Mouse (Mus musculus) heart, embryonic 12.5 days (tissue): Measurements from ENCODE around the gene Rlbp1. TPM values are rescaled to one million over a fixed set of nuclear protein-coding genes. Genes with fewer than 3 reads are reported as not detected.

ENCODE experiments used
- ATAC-seq: fragments of 200-750 bp; cut with Nextera tagmentation; 2 replicates; pipeline ENCODE4 v1.8.0; 2017; ENCODE audit warnings: moderate TSS enrichment, moderate library complexity; ENCODE audit not compliant: insufficient number of reproducible peaks, low FRiP score
- H3K27ac ChIP-seq: fragments of 300-500 bp; sonication (generic); 2 replicates; pipeline ENCODE4 v1.5.1; 2016; ENCODE audit warnings: mild to moderate bottlenecking, moderate library complexity; ENCODE audit not compliant: poor library complexity, severe bottlenecking
- H3K27me3 ChIP-seq: fragments of 300-500 bp; sonication (generic); replicated peaks from 2 replicates; pipeline ENCODE4 v1.6.1; 2016; ENCODE audit warnings: mild to moderate bottlenecking, moderate library complexity
- H3K36me3 ChIP-seq: fragments of 300-500 bp; sonication (generic); 2 replicates; pipeline ENCODE4 v1.6.1; 2016; ENCODE audit warnings: mild to moderate bottlenecking, moderate library complexity
- H3K4me1 ChIP-seq: fragments of 300-500 bp; sonication (generic); replicated peaks from 2 replicates; pipeline ENCODE4 v1.6.1; 2016; ENCODE audit warnings: mild to moderate bottlenecking
- H3K4me2 ChIP-seq: fragments of 300-500 bp; sonication (generic); 2 replicates; pipeline ENCODE4 v1.6.1; 2016; ENCODE audit warnings: mild to moderate bottlenecking, moderate library complexity
- H3K4me3 ChIP-seq: fragments of 300-500 bp; sonication (generic); 2 replicates; pipeline ENCODE4 v1.5.1; 2016; ENCODE audit warnings: mild to moderate bottlenecking
- H3K9ac ChIP-seq: fragments of 300-500 bp; sonication (generic); 2 replicates; pipeline ENCODE4 v1.6.1; 2016; ENCODE audit warnings: mild to moderate bottlenecking, moderate library complexity
- H3K9me3 ChIP-seq: fragments of 300-500 bp; sonication (generic); replicated peaks from 2 replicates; pipeline ENCODE4 v1.6.1; 2016; ENCODE audit warnings: mild to moderate bottlenecking, moderate library complexity
- WGBS: fragments of 180-500 bp; shearing (Covaris S2); methylation state at CpG from one replicate; pipeline ENCODE4 v1.1.7; 2016; 5-methylcytosine and 5-hydroxymethylcytosine counted together
- polyA plus RNA-seq: library from polyadenylated mRNA; unstranded; fragments of >200 nt; fragmentation: Nextera tagmentation; extraction: Ambion mirVana; gene quantifications from 2 replicates; pipeline ENCODE4 v1.2.1, GENCODE M21; 2016

The Rlbp1 gene
- polyA plus RNA-seq, 1 experiment from 2014 or later, result not detected

- Histone ChIP-seq H3K9me3 (no peaks in the 10 kb centered on the region), H3K4me2 (no peak overlapping the region), H3K36me3 (no peaks in the 10 kb centered on the region), H3K4me3 (no peak overlapping the region), H3K9ac (no peak overlapping the region), H3K27ac (no peak overlapping the region), H3K4me1 (peaks cover 6% of the 10 kb centered on the region; the same call in 1 of the 2 replicates), H3K27me3 (0 out of 2 replicates have a peak, but pooled peaks cover 10% of the 10 kb centered on the region)
- ATAC-seq, result no peak
- 66% methylated on average over 5 of the region's 5 CpGs for WGBS
Measured at GRCm38 (mm10) chr7:79375594-79375993, 11.3 kb downstream of the Rlbp1 start.

GRCm38 (mm10) chr7:79374017-79374416 lies 12.8 kb downstream of the Rlbp1 start:
- ATAC-seq, result no peak
- Histone ChIP-seq H3K27ac (no peak overlapping the region), H3K9ac (no peak overlapping the region), H3K4me2 (no peak overlapping the region), H3K36me3 (no peaks in the 10 kb centered on the region), H3K4me1 (peaks cover 6% of the 10 kb centered on the region; the same call in 1 of the 2 replicates), H3K4me3 (no peak overlapping the region), H3K9me3 (no peaks in the 10 kb centered on the region), H3K27me3 (0 out of 2 replicates have a peak, but pooled peaks cover 5% of the 10 kb centered on the region)

GRCm38 (mm10) chr7:79371321-79371879 lies 15.4 kb downstream of the Rlbp1 start:
- Histone ChIP-seq H3K27me3 (0 out of 2 replicates have a peak, but pooled peaks cover 9% of the 10 kb centered on the region), H3K9ac (no peak overlapping the region), H3K4me1 (peaks cover 6% of the 10 kb centered on the region; the same call in 1 of the 2 replicates), H3K4me2 (no peak overlapping the region), H3K9me3 (no peaks in the 10 kb centered on the region), H3K27ac (no peak overlapping the region), H3K36me3 (no peaks in the 10 kb centered on the region), H3K4me3 (no peak overlapping the region)
- 38% methylated on average over 10 of the region's 10 CpGs for WGBS
- peak; percentile 78; the same call in 1 of the 2 replicates for ATAC-seq

- no peak overlapping the region for H3K4me3 ChIP-seq
- no peaks in the 10 kb centered on the region for H3K4me1 ChIP-seq
- H3K4me2 ChIP-seq, result no peak overlapping the region
- ATAC-seq, result no peak
- no peaks in the 10 kb centered on the region for H3K9me3 ChIP-seq
- H3K27ac ChIP-seq, result no peak overlapping the region
- H3K27me3 ChIP-seq, result peaks cover 22% of the 10 kb centered on the region
- no peak overlapping the region for H3K9ac ChIP-seq
- H3K36me3 ChIP-seq, result no peaks in the 10 kb centered on the region
- 43% methylated on average over 4 of the region's 4 CpGs for WGBS
Measured at GRCm38 (mm10) chr7:79369416-79369815, 17.4 kb downstream of the Rlbp1 start.

- no peaks in the 10 kb centered on the region for H3K36me3 ChIP-seq
- no peak overlapping the region for H3K27ac ChIP-seq
- no peak for ATAC-seq
- no peak overlapping the region for H3K4me2 ChIP-seq
- no peaks in the 10 kb centered on the region for H3K9me3 ChIP-seq
- H3K9ac ChIP-seq, result no peak overlapping the region
- 69% methylated on average over 5 of the region's 5 CpGs for WGBS
- peaks cover 22% of the 10 kb centered on the region for H3K27me3 ChIP-seq
- no peak overlapping the region for H3K4me3 ChIP-seq
- H3K4me1 ChIP-seq, result peaks cover 5% of the 10 kb centered on the region
Measured at GRCm38 (mm10) chr7:79368664-79369063, 18.2 kb downstream of the Rlbp1 start.

- H3K4me1 ChIP-seq, result peaks cover 53% of the 10 kb centered on the region
- 20% methylated on average over 8 of the region's 8 CpGs for WGBS
- H3K4me3 ChIP-seq, result no peak overlapping the region
- H3K36me3 ChIP-seq, result 0 out of 2 replicates have a peak, but pooled peaks cover 2% of the 10 kb centered on the region
- H3K27me3 ChIP-seq, result peaks cover 43% of the 10 kb centered on the region
- ATAC-seq, result peak; percentile 54; the same call in 1 of the 2 replicates
- no peaks in the 10 kb centered on the region for H3K9me3 ChIP-seq
- H3K27ac ChIP-seq, result no peak overlapping the region
- 0 out of 2 replicates have a peak overlapping the region, but pooled peaks have one; percentile 5 for H3K4me2 ChIP-seq
- no peak overlapping the region for H3K9ac ChIP-seq
Measured at GRCm38 (mm10) chr7:79363370-79364043, 23.3 kb downstream of the Rlbp1 start.

- H3K4me3 ChIP-seq, result no peak overlapping the region
- no peak for ATAC-seq
- H3K27me3 ChIP-seq, result peaks cover 43% of the 10 kb centered on the region
- H3K9me3 ChIP-seq, result no peaks in the 10 kb centered on the region
- H3K36me3 ChIP-seq, result 0 out of 2 replicates have a peak, but pooled peaks cover 2% of the 10 kb centered on the region
- no peak overlapping the region for H3K4me2 ChIP-seq
- H3K4me1 ChIP-seq, result peaks cover 60% of the 10 kb centered on the region
- H3K9ac ChIP-seq, result no peak overlapping the region
- no peak overlapping the region for H3K27ac ChIP-seq
- WGBS, result 76% methylated on average over 7 of the region's 7 CpGs
Measured at GRCm38 (mm10) chr7:79362830-79363229, 24.0 kb downstream of the Rlbp1 start.

GRCm38 (mm10) chr7:79362208-79362607 lies 24.6 kb downstream of the Rlbp1 start:
- peaks cover 44% of the 10 kb centered on the region for H3K27me3 ChIP-seq
- H3K9me3 ChIP-seq, result no peaks in the 10 kb centered on the region
- ATAC-seq, result no peak
- H3K36me3 ChIP-seq, result 0 out of 2 replicates have a peak, but pooled peaks cover 2% of the 10 kb centered on the region
- no peak overlapping the region for H3K4me2 ChIP-seq
- WGBS, result 81% methylated on average over 8 of the region's 8 CpGs
- no peak overlapping the region for H3K27ac ChIP-seq
- no peak overlapping the region for H3K4me3 ChIP-seq
- H3K4me1 ChIP-seq, result peaks cover 64% of the 10 kb centered on the region
- no peak overlapping the region for H3K9ac ChIP-seq

- Histone ChIP-seq H3K9ac (0 out of 2 replicates have a peak overlapping the region, but pooled peaks have one; percentile 28), H3K27ac (peak overlapping the region; percentile 84), H3K36me3 (peaks cover 15% of the 10 kb centered on the region), H3K9me3 (no peaks in the 10 kb centered on the region), H3K27me3 (peaks cover 48% of the 10 kb centered on the region), H3K4me3 (peak overlapping the region; percentile 37), H3K4me1 (peaks cover 66% of the 10 kb centered on the region), H3K4me2 (peak overlapping the region; percentile 66)
- WGBS, result 42% methylated on average over 11 of the region's 11 CpGs
- no peak for ATAC-seq
Measured at GRCm38 (mm10) chr7:79360056-79360455, 26.8 kb downstream of the Rlbp1 start.

- no peaks in the 10 kb centered on the region for H3K9me3 ChIP-seq
- peak overlapping the region; percentile 84 for H3K27ac ChIP-seq
- H3K4me1 ChIP-seq, result peaks cover 65% of the 10 kb centered on the region
- peak overlapping the region; percentile 66 for H3K4me2 ChIP-seq
- peak overlapping the region; percentile 23 for H3K4me3 ChIP-seq
- peaks cover 21% of the 10 kb centered on the region for H3K36me3 ChIP-seq
- WGBS, result 28% methylated on average over 3 of the region's 3 CpGs
- peak overlapping the region; percentile 9; the same call in 1 of the 2 replicates for H3K9ac ChIP-seq
- H3K27me3 ChIP-seq, result peaks cover 45% of the 10 kb centered on the region
- ATAC-seq, result no peak; the same call in 1 of the 2 replicates
Measured at GRCm38 (mm10) chr7:79359183-79359435, 27.7 kb downstream of the Rlbp1 start.

- Histone ChIP-seq H3K4me2 (peak overlapping the region; percentile 66), H3K27me3 (peaks cover 45% of the 10 kb centered on the region), H3K27ac (peak overlapping the region; percentile 84), H3K9me3 (no peaks in the 10 kb centered on the region), H3K4me3 (peak overlapping the region; percentile 23), H3K9ac (peak overlapping the region; percentile 9; the same call in 1 of the 2 replicates), H3K4me1 (peaks cover 60% of the 10 kb centered on the region), H3K36me3 (peaks cover 24% of the 10 kb centered on the region)
- 2% methylated on average over 15 of the region's 15 CpGs for WGBS
- ATAC-seq, result peak; percentile 89
Measured at GRCm38 (mm10) chr7:79358350-79359182, 28.3 kb downstream of the Rlbp1 start.
